Comparison of ENCODE assay signal across 23 mouse cellular contexts in genomic region chr11:118889500-118889899, GRCm38 (mm10). TPM values are rescaled to one million over a fixed set of nuclear protein-coding genes. Genes with fewer than 3 reads are reported as not detected.
DNase-seq lines count a peak whose midpoint lies in the region; ATAC-seq and TF ChIP-seq lines count a peak whose summit lies in the region.
"Had no signal": no experiment of that assay in that cellular context is flagged by ENCODE, and none has a peak within 500 bp of the region (broad histone marks: within the 10 kb centered on the region; RNA-seq: fewer than 3 reads in every experiment).

No protein-coding gene starts in this region.

- peak; percentile 54 for DNase-seq in cerebellum, adult 11 months
- no peak for DNase-seq in left cerebral cortex, adult 2 months (ENCODE audit: extremely low spot score in 1 of 2, low spot score in 2 of 2)
- no peak for DNase-seq in left cerebral cortex, postnatal 36 days (ENCODE audit: low spot score in 2 of 2)
- DNase-seq in cerebellum, adult 9-11 months: peak; percentile 78
- no peak for DNase-seq in midbrain, embryonic 10.5 days (ENCODE audit: low spot score)
- no peak for DNase-seq in ovary, postnatal 36 days (ENCODE audit: low spot score)
- DNase-seq: adrenal gland, adult 8-10 months; adrenal gland, postnatal 36 days; B cell, adult 2 months; gastrocnemius, postnatal 36 days; heart, adult 11 months; heart, postnatal 14 days; kidney, adult 18-20 months had no signal

- H3K4me1 ChIP-seq in midbrain, embryonic 10.5 days: peaks cover 32% of the 10 kb centered on the region
- H3K4me1 ChIP-seq: embryonic facial prominence, embryonic 13.5 days; heart, embryonic 15.5 days had no signal

- peaks cover 23% of the 10 kb centered on the region for H3K27me3 ChIP-seq in midbrain, embryonic 10.5 days (ENCODE audit: low read depth, poor library complexity, severe bottlenecking)
- H3K27me3 ChIP-seq: hindbrain, embryonic 13.5 days had no signal

- TF ChIP-seq CTCF in left cerebral cortex, adult 2 months (IDR thresholded peaks at IDR 0.05): no peak

- intact Hi-C loops in left cerebral cortex, adult 2 months (cut with DNase I): no loop called here
- intact Hi-C loops in left cerebral cortex, postnatal 36 days (cut with DNase I): no loop called here

- H3K4me3 ChIP-seq in left cerebral cortex, adult 2 months: no peak overlapping the region
- no peak overlapping the region for H3K4me3 ChIP-seq in midbrain, embryonic 10.5 days
- H3K4me3 ChIP-seq: embryonic facial prominence, embryonic 13.5 days; forebrain, embryonic 12.5 days; heart, embryonic 15.5 days; hindbrain, embryonic 13.5 days had no signal

- WGBS in midbrain, embryonic 10.5 days: 81% methylated on average over 4 of the region's 4 CpGs

- ATAC-seq in cerebellum, adult (ENCODE audit: insufficient number of reproducible peaks, low FRiP score, low TSS enrichment): no peak
- ATAC-seq: CD4-positive, CD25-positive, alpha-beta regulatory T cell, adult 4 months; forebrain, embryonic 16.5 days; hindbrain, postnatal 0 days had no signal

- peak overlapping the region; percentile 70 for H3K27ac ChIP-seq in left cerebral cortex, adult 2 months
- no peak overlapping the region for H3K27ac ChIP-seq in midbrain, embryonic 10.5 days (replicated peaks)
- H3K27ac ChIP-seq: embryonic facial prominence, embryonic 13.5 days; forebrain, embryonic 12.5 days; heart, embryonic 15.5 days; hindbrain, embryonic 13.5 days had no signal

- H3K9me3 ChIP-seq in midbrain, embryonic 10.5 days (replicated peaks): no peaks in the 10 kb centered on the region
- H3K9me3 ChIP-seq: embryonic facial prominence, embryonic 13.5 days; forebrain, embryonic 12.5 days; heart, embryonic 15.5 days; hindbrain, embryonic 13.5 days had no signal

- peaks cover 8% of the 10 kb centered on the region; the same call in 1 of the 2 replicates for H3K36me3 ChIP-seq in midbrain, embryonic 10.5 days
- H3K36me3 ChIP-seq: embryonic facial prominence, embryonic 13.5 days; forebrain, embryonic 12.5 days; G1E; heart, embryonic 15.5 days had no signal

RNA-seq across cellular contexts. Expression of gene Rbfox3, which starts 21.9 kb away (rescaled TPM):
- 100 to 1,000 TPM; 345 to 353 TPM for total RNA-seq in left cerebral cortex, adult 2 months (2021)
- 100 to 1,000 TPM; 350 to 371 TPM for total RNA-seq in left cerebral cortex, postnatal 36 days (2021)
- 7.6 and 8.3 TPM in 2 replicates for polyA plus RNA-seq in midbrain, embryonic 10.5 days (2016; fragmentation: Nextera tagmentation; extraction: Ambion mirVana)
- total RNA-seq: hematopoietic stem cell, adult 5-6 weeks had no signal
- polyA plus RNA-seq: CD4-positive, CD25-positive, alpha-beta regulatory T cell, adult 4 months; G1E had no signal

Comparison
In these comparisons a context has a peak if more than half of its experiments do, and no peak if none do; other contexts are left out.
1. DNase-seq: peak in cerebellum, adult 11 months (single experiment) and cerebellum, adult 9-11 months (single experiment); none in left cerebral cortex, adult 2 months (0 of 2), left cerebral cortex, postnatal 36 days (0 of 2), midbrain, embryonic 10.5 days (single experiment) and ovary, postnatal 36 days (single experiment).